Mouse (Mus musculus) liver, postnatal 0 days (tissue): ENCODE measurements around the gene Map3k1. TPM values are rescaled to one million over a fixed set of nuclear protein-coding genes. Genes with fewer than 3 reads are reported as not detected.

Source experiments
- ATAC-seq: fragments of 200-750 bp; cut with Nextera tagmentation; 2 replicates; pipeline ENCODE4 v1.8.0; 2017; ENCODE audit warnings: mild to moderate bottlenecking, moderate library complexity
- DNase-seq: peaks from one replicate; pipeline ENCODE4 v3.0.0-alpha.2; 2016
- H3K27ac ChIP-seq: fragments of 300-500 bp; sonication (generic); 2 replicates; pipeline ENCODE4 v1.5.1; 2014; ENCODE audit warnings: antibody characterized with exemption, moderate library complexity, mild to moderate bottlenecking, low read depth
- H3K27me3 ChIP-seq: fragments of 300-500 bp; sonication (generic); 2 replicates; pipeline ENCODE4 v1.6.1; 2014; ENCODE audit warnings: low read length, control low read depth, mixed read lengths; ENCODE audit not compliant: insufficient read depth
- H3K36me3 ChIP-seq: fragments of 300-500 bp; sonication (generic); replicated peaks from 2 replicates; pipeline ENCODE4 v1.6.1; 2014; ENCODE audit warnings: mild to moderate bottlenecking, control low read depth, low read length, moderate library complexity, mixed read lengths; ENCODE audit not compliant: insufficient read depth
- H3K4me1 ChIP-seq: fragments of 300-500 bp; sonication (generic); 2 replicates; pipeline ENCODE4 v1.6.1; 2014; ENCODE audit warnings: antibody characterized with exemption, mild to moderate bottlenecking, control low read depth; ENCODE audit not compliant: insufficient read depth
- H3K4me2 ChIP-seq: fragments of 300-500 bp; sonication (generic); 2 replicates; pipeline ENCODE4 v1.6.1; 2014; ENCODE audit warnings: low read depth, mild to moderate bottlenecking, low read length, moderate library complexity, mixed read lengths
- H3K4me3 ChIP-seq: fragments of 300-500 bp; sonication (generic); 2 replicates; pipeline ENCODE4 v1.5.1; 2014; ENCODE audit warnings: low read depth, low read length
- H3K9ac ChIP-seq: fragments of 300-500 bp; sonication (generic); replicated peaks from 2 replicates; pipeline ENCODE4 v1.6.1; 2014; ENCODE audit warnings: mild to moderate bottlenecking, moderate library complexity
- H3K9me3 ChIP-seq: fragments of 300-500 bp; sonication (generic); 2 replicates; pipeline ENCODE4 v1.6.1; 2016; ENCODE audit warnings: mild to moderate bottlenecking, control low read depth, low read length, mixed read lengths
- CTCF ChIP-seq: sonication (generic); IDR thresholded peaks from 2 replicates; pipeline ENCODE4 v1.5.1; 2016; ENCODE audit warnings: antibody characterized with exemption, low read depth
- EP300 ChIP-seq: IDR thresholded peaks from 2 replicates; pipeline ENCODE4 v1.6.1; 2016; ENCODE audit warnings: antibody characterized with exemption, low read depth, mild to moderate bottlenecking
- WGBS: fragments of 180-500 bp; shearing (Covaris S2); extraction: QIAGEN DNeasy Blood & Tissue Kit; methylation state at CpG from one replicate; pipeline ENCODE4 v1.1.7; 2014; ENCODE audit not compliant: insufficient replicate concordance; 5-methylcytosine and 5-hydroxymethylcytosine counted together
- polyA plus RNA-seq: library from polyadenylated mRNA; unstranded; fragments of >200 nt; fragmentation: Nextera tagmentation; extraction: Ambion mirVana; gene quantifications from 2 replicates; pipeline ENCODE4 v1.2.1, GENCODE M21; 2015

The Map3k1 gene
- polyA plus RNA-seq, 1 experiment from 2014 or later, result 11.5 TPM

GRCm38 (mm10) chr13:111821727-111822375 lies 13.1 kb upstream of the Map3k1 start:
- H3K27me3 ChIP-seq, result no peaks in the 10 kb centered on the region
- H3K36me3 ChIP-seq, result no peaks in the 10 kb centered on the region
- no peak overlapping the region for H3K4me2 ChIP-seq
- peaks cover 22% of the 10 kb centered on the region for H3K4me1 ChIP-seq
- peak; percentile 79 for ATAC-seq
- no peak overlapping the region for H3K9ac ChIP-seq
- no peak for DNase-seq
- 47% methylated on average over 7 of the region's 7 CpGs for WGBS
- TF ChIP-seq CTCF (no peak), EP300 (peak; percentile 78)
- H3K27ac ChIP-seq, result 0 out of 2 replicates have a peak overlapping the region, but pooled peaks have one; percentile 7
- H3K4me3 ChIP-seq, result no peak overlapping the region
- H3K9me3 ChIP-seq, result no peaks in the 10 kb centered on the region

- ATAC-seq (no peak), DNase-seq (peak; percentile 37)
- Histone ChIP-seq H3K9ac (no peak overlapping the region), H3K4me3 (no peak overlapping the region), H3K4me1 (peaks cover 26% of the 10 kb centered on the region), H3K27me3 (no peaks in the 10 kb centered on the region), H3K27ac (peak overlapping the region; percentile 30; the same call in 1 of the 2 replicates), H3K36me3 (no peaks in the 10 kb centered on the region), H3K4me2 (no peak overlapping the region), H3K9me3 (peaks cover 2% of the 10 kb centered on the region; the same call in 1 of the 2 replicates)
- 74% methylated on average over 9 of the region's 9 CpGs for WGBS
- TF ChIP-seq CTCF (no peak), EP300 (no peak)
Observed at GRCm38 (mm10) chr13:111819618-111820385, 11.0 kb upstream of the Map3k1 start.

- DNase-seq (peak; percentile 33), ATAC-seq (no peak)
- TF ChIP-seq EP300 (no peak), CTCF (no peak)
- Histone ChIP-seq H3K9me3 (peaks cover 2% of the 10 kb centered on the region; the same call in 1 of the 2 replicates), H3K4me2 (no peak overlapping the region), H3K27me3 (no peaks in the 10 kb centered on the region), H3K4me3 (no peak overlapping the region), H3K4me1 (peaks cover 26% of the 10 kb centered on the region), H3K9ac (no peak overlapping the region), H3K27ac (no peak overlapping the region), H3K36me3 (no peaks in the 10 kb centered on the region)
- 75% methylated on average over 4 of the region's 4 CpGs for WGBS
Observed at GRCm38 (mm10) chr13:111819106-111819505, 10.3 kb upstream of the Map3k1 start.

- Histone ChIP-seq H3K36me3 (no peaks in the 10 kb centered on the region), H3K9ac (no peak overlapping the region), H3K9me3 (peaks cover 2% of the 10 kb centered on the region; the same call in 1 of the 2 replicates), H3K4me1 (peaks cover 26% of the 10 kb centered on the region), H3K4me2 (no peak overlapping the region; the same call in 1 of the 2 replicates), H3K27ac (peak overlapping the region; percentile 19), H3K27me3 (no peaks in the 10 kb centered on the region), H3K4me3 (no peak overlapping the region)
- ATAC-seq (peak; percentile 50), DNase-seq (no peak)
- WGBS, result 33% methylated on average over 15 of the region's 15 CpGs
- TF ChIP-seq EP300, result no peak
- no peak for TF ChIP-seq CTCF
Observed at GRCm38 (mm10) chr13:111818216-111818903, 9.6 kb upstream of the Map3k1 start.

GRCm38 (mm10) chr13:111817773-111818172 lies 9.0 kb upstream of the Map3k1 start:
- ATAC-seq, result no peak
- Histone ChIP-seq H3K36me3 (no peaks in the 10 kb centered on the region), H3K4me3 (no peak overlapping the region), H3K4me1 (peaks cover 26% of the 10 kb centered on the region), H3K27me3 (no peaks in the 10 kb centered on the region), H3K4me2 (no peak overlapping the region; the same call in 1 of the 2 replicates), H3K9ac (no peak overlapping the region), H3K27ac (no peak overlapping the region), H3K9me3 (peaks cover 2% of the 10 kb centered on the region; the same call in 1 of the 2 replicates)
- no peak for TF ChIP-seq CTCF
- no peak for TF ChIP-seq EP300
- no peak for DNase-seq
- WGBS, result 60% methylated on average over 7 of the region's 7 CpGs

- 61% methylated on average over 3 of the region's 3 CpGs for WGBS
- Histone ChIP-seq H3K4me3 (no peak overlapping the region), H3K27ac (peak overlapping the region; percentile 87), H3K27me3 (no peaks in the 10 kb centered on the region), H3K4me2 (0 out of 2 replicates have a peak overlapping the region, but pooled peaks have one; percentile 22), H3K9me3 (peaks cover 2% of the 10 kb centered on the region; the same call in 1 of the 2 replicates), H3K36me3 (no peaks in the 10 kb centered on the region), H3K4me1 (peaks cover 21% of the 10 kb centered on the region), H3K9ac (no peak overlapping the region)
- TF ChIP-seq EP300 (no peak), CTCF (no peak)
- ATAC-seq (peak; percentile 90), DNase-seq (peak; percentile 64)
Observed at GRCm38 (mm10) chr13:111816431-111816830, 7.6 kb upstream of the Map3k1 start.
